In the genomic region with DNA sequence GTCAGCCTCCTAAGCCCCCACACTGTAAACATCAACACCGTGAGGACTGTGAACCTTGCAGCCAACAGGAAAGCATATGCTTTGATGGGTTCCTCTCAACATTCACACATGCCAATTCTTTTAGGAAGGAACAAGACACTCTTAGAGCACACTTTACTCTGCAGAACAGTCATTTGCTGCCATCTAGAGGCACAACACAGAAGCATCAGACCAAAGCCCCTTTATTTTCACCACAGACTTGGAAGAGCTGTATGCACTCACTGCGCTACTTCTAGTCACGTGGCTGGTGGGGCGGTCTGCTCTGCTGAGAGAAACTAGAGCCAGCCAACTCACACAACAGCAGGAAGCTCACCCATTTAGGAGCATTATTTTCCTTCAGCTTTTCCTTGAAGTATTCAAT, we compare ENCODE assay signal across 8 mouse cellular contexts. TPM values are rescaled to one million over a fixed set of nuclear protein-coding genes. Genes with fewer than 3 reads are reported as not detected.
DNase-seq lines count a peak whose midpoint lies in the region; ATAC-seq and TF ChIP-seq lines count a peak whose summit lies in the region.

No protein-coding gene starts in this region.

- no peaks in the 10 kb centered on the region for H3K27me3 ChIP-seq in heart, embryonic 13.5 days (replicated peaks)
- no peaks in the 10 kb centered on the region for H3K27me3 ChIP-seq in kidney, embryonic 15.5 days
- no peaks in the 10 kb centered on the region for H3K27me3 ChIP-seq in limb, embryonic 14.5 days (ENCODE audit: control insufficient read depth, insufficient read depth, low read length)
- H3K27me3 ChIP-seq in midbrain, embryonic 16.5 days (ENCODE audit: control insufficient read depth, insufficient read depth, low read depth, low read length) = no peaks in the 10 kb centered on the region
- H3K27me3 ChIP-seq in stomach, embryonic 16.5 days (ENCODE audit: control insufficient read depth, insufficient read depth, low read length) = no peaks in the 10 kb centered on the region

- no peak for TF ChIP-seq POLR2A in limb, embryonic 14.5 days (IDR thresholded peaks at IDR 0.05; ENCODE audit: borderline replicate concordance, extremely low read depth, insufficient read depth, insufficient read length)

- H3K4me3 ChIP-seq in heart, embryonic 13.5 days = no peak overlapping the region
- no peak overlapping the region for H3K4me3 ChIP-seq in kidney, embryonic 15.5 days (replicated peaks)
- no peak overlapping the region for H3K4me3 ChIP-seq in limb, embryonic 14.5 days (replicated peaks; ENCODE audit: low read length)
- H3K4me3 ChIP-seq in midbrain, embryonic 16.5 days (ENCODE audit: low read depth, low read length) = no peak overlapping the region
- H3K4me3 ChIP-seq in stomach, embryonic 16.5 days (replicated peaks; ENCODE audit: low read length) = no peak overlapping the region

- peak; percentile 82 for DNase-seq in CD4-positive, CD25-positive, alpha-beta regulatory T cell, adult 2 months (ENCODE audit: low read depth, low spot score)
- peak; percentile 94 for DNase-seq in brain, adult 2 months (ENCODE audit: low read depth, low spot score)
- DNase-seq in limb, embryonic 14.5 days (ENCODE audit: low spot score) = peak; percentile 80

- H3K36me3 ChIP-seq in heart, embryonic 13.5 days = peaks cover 40% of the 10 kb centered on the region
- H3K36me3 ChIP-seq in kidney, embryonic 15.5 days = peaks cover 45% of the 10 kb centered on the region
- peaks cover 32% of the 10 kb centered on the region for H3K36me3 ChIP-seq in limb, embryonic 14.5 days (ENCODE audit: control insufficient read depth, insufficient read depth, low read length)
- H3K36me3 ChIP-seq in midbrain, embryonic 16.5 days (ENCODE audit: control insufficient read depth, insufficient read depth, low read length) = peaks cover 10% of the 10 kb centered on the region; the same call in 1 of the 2 replicates
- H3K36me3 ChIP-seq in stomach, embryonic 16.5 days (ENCODE audit: control insufficient read depth, insufficient read depth, low read length) = 0 out of 2 replicates have a peak, but pooled peaks cover 4% of the 10 kb centered on the region

- peak overlapping the region; percentile 67 for H3K27ac ChIP-seq in heart, embryonic 13.5 days (replicated peaks)
- H3K27ac ChIP-seq in kidney, embryonic 15.5 days = peak overlapping the region; percentile 49; the same call in 1 of the 2 replicates
- H3K27ac ChIP-seq in limb, embryonic 14.5 days (replicated peaks; ENCODE audit: low read depth, low read length) = no peak overlapping the region
- no peak overlapping the region for H3K27ac ChIP-seq in midbrain, embryonic 16.5 days (ENCODE audit: low read length)
- no peak overlapping the region; the same call in 1 of the 2 replicates for H3K27ac ChIP-seq in stomach, embryonic 16.5 days (ENCODE audit: low read length)

- H3K9ac ChIP-seq in heart, embryonic 13.5 days = 0 out of 2 replicates have a peak overlapping the region, but pooled peaks have one; percentile 37
- H3K9ac ChIP-seq in kidney, embryonic 15.5 days = no peak overlapping the region
- H3K9ac ChIP-seq in limb, embryonic 14.5 days (ENCODE audit: low read depth, low read length, severe bottlenecking) = no peak overlapping the region
- H3K9ac ChIP-seq in midbrain, embryonic 16.5 days (ENCODE audit: low read depth, low read length) = no peak overlapping the region
- no peak overlapping the region for H3K9ac ChIP-seq in stomach, embryonic 16.5 days (ENCODE audit: low read length)

- no peaks in the 10 kb centered on the region for H3K9me3 ChIP-seq in heart, embryonic 13.5 days
- H3K9me3 ChIP-seq in kidney, embryonic 15.5 days (replicated peaks) = no peaks in the 10 kb centered on the region
- H3K9me3 ChIP-seq in limb, embryonic 14.5 days (ENCODE audit: control insufficient read depth, low read length) = no peaks in the 10 kb centered on the region
- no peaks in the 10 kb centered on the region for H3K9me3 ChIP-seq in midbrain, embryonic 16.5 days (replicated peaks; ENCODE audit: control insufficient read depth, low read length, poor library complexity, severe bottlenecking)
- no peaks in the 10 kb centered on the region for H3K9me3 ChIP-seq in stomach, embryonic 16.5 days (replicated peaks; ENCODE audit: control insufficient read depth, low read length)

- no peak overlapping the region for H3K4me2 ChIP-seq in heart, embryonic 13.5 days
- no peak overlapping the region for H3K4me2 ChIP-seq in kidney, embryonic 15.5 days
- H3K4me2 ChIP-seq in limb, embryonic 14.5 days (replicated peaks; ENCODE audit: low read depth, low read length, severe bottlenecking) = no peak overlapping the region
- no peak overlapping the region for H3K4me2 ChIP-seq in midbrain, embryonic 16.5 days (ENCODE audit: low read length)
- H3K4me2 ChIP-seq in stomach, embryonic 16.5 days (ENCODE audit: low read depth, low read length) = no peak overlapping the region

- H3K4me1 ChIP-seq in heart, embryonic 13.5 days = peaks cover 18% of the 10 kb centered on the region
- peaks cover 23% of the 10 kb centered on the region for H3K4me1 ChIP-seq in kidney, embryonic 15.5 days
- H3K4me1 ChIP-seq in limb, embryonic 14.5 days (ENCODE audit: control insufficient read depth, insufficient read depth, low read length) = 0 out of 2 replicates have a peak, but pooled peaks cover 3% of the 10 kb centered on the region
- H3K4me1 ChIP-seq in midbrain, embryonic 16.5 days (ENCODE audit: control insufficient read depth, insufficient read depth, low read length) = peaks cover 8% of the 10 kb centered on the region
- peaks cover 17% of the 10 kb centered on the region for H3K4me1 ChIP-seq in stomach, embryonic 16.5 days (ENCODE audit: control insufficient read depth, insufficient read depth, low read length)

- peak; percentile 79; the same call in 1 of the 2 replicates for ATAC-seq in erythroid progenitor cell, adult 5-6 weeks (replicated peaks; ENCODE audit: low FRiP score, poor library complexity, severe bottlenecking)
- ATAC-seq in heart, embryonic 13.5 days (ENCODE audit: extremely low read depth, insufficient number of reproducible peaks, low FRiP score, low TSS enrichment) = no peak; the same call in 1 of the 2 replicates
- peak; percentile 89 for ATAC-seq in kidney, embryonic 15.5 days (replicated peaks; ENCODE audit: low FRiP score)
- peak; percentile 85 for ATAC-seq in limb, embryonic 14.5 days (ENCODE audit: low FRiP score, low read depth)
- ATAC-seq in midbrain, embryonic 16.5 days = peak; percentile 91
- ATAC-seq in stomach, embryonic 16.5 days (ENCODE audit: insufficient read depth, low FRiP score) = peak; percentile 92; the same call in 1 of the 2 replicates

- 29% methylated on average over 4 of the region's 4 CpGs for WGBS in heart, embryonic 13.5 days
- 46% methylated on average over 4 of the region's 4 CpGs for WGBS in kidney, embryonic 15.5 days
- 39% methylated on average over 4 of the region's 4 CpGs for WGBS in limb, embryonic 14.5 days
- WGBS in midbrain, embryonic 16.5 days = 32% methylated on average over 4 of the region's 4 CpGs
- WGBS in stomach, embryonic 16.5 days = 37% methylated on average over 4 of the region's 4 CpGs

RNA-seq across cellular contexts. Expression of gene Mcmbp, which starts 15.5 kb away (rescaled TPM):
- 23.8 and 50.7 TPM in 2 replicates for total RNA-seq in erythroid progenitor cell, adult 5-6 weeks (2015; ENCODE audit: low replicate concordance)
- total RNA-seq in erythroid progenitor cell, adult 5-6 weeks (2017; ENCODE audit: low replicate concordance) = 11.9 and 15.3 TPM in 2 replicates
- polyA plus RNA-seq in heart, embryonic 13.5 days (2015; fragmentation: Nextera tagmentation; extraction: Ambion mirVana) = 37.7 and 39.8 TPM in 2 replicates
- 66.0 and 67.2 TPM in 2 replicates for polyA plus RNA-seq in kidney, embryonic 15.5 days (2015; fragmentation: Nextera tagmentation; extraction: Ambion mirVana)
- polyA plus RNA-seq in limb, embryonic 14.5 days (2012; rRNA removed) = 45.2 and 51.1 TPM in 2 replicates
- polyA plus RNA-seq in limb, embryonic 14.5 days (2014; fragmentation: Nextera tagmentation; extraction: Ambion mirVana) = 62.4 and 70.5 TPM in 2 replicates
- 43.9 and 50.4 TPM in 2 replicates for polyA plus RNA-seq in midbrain, embryonic 16.5 days (2015; fragmentation: Nextera tagmentation; extraction: Ambion mirVana)
- 44.4 and 46.3 TPM in 2 replicates for polyA plus RNA-seq in stomach, embryonic 16.5 days (2015; fragmentation: Nextera tagmentation; extraction: Ambion mirVana)

RNA-seq across cellular contexts. Expression of gene Sec23ip, which starts 20.0 kb away (rescaled TPM):
- 15.5 and 38.6 TPM in 2 replicates for total RNA-seq in erythroid progenitor cell, adult 5-6 weeks (2015; ENCODE audit: low replicate concordance)
- 23.8 and 26.3 TPM in 2 replicates for total RNA-seq in erythroid progenitor cell, adult 5-6 weeks (2017; ENCODE audit: low replicate concordance)
- 30.7 and 31.4 TPM in 2 replicates for polyA plus RNA-seq in heart, embryonic 13.5 days (2015; fragmentation: Nextera tagmentation; extraction: Ambion mirVana)
- polyA plus RNA-seq in kidney, embryonic 15.5 days (2015; fragmentation: Nextera tagmentation; extraction: Ambion mirVana) = 38.1 and 38.4 TPM in 2 replicates
- polyA plus RNA-seq in limb, embryonic 14.5 days (2012; rRNA removed) = 31.7 and 33.6 TPM in 2 replicates
- 37.0 and 37.8 TPM in 2 replicates for polyA plus RNA-seq in limb, embryonic 14.5 days (2014; fragmentation: Nextera tagmentation; extraction: Ambion mirVana)
- polyA plus RNA-seq in midbrain, embryonic 16.5 days (2015; fragmentation: Nextera tagmentation; extraction: Ambion mirVana) = 34.4 and 37.8 TPM in 2 replicates
- polyA plus RNA-seq in stomach, embryonic 16.5 days (2015; fragmentation: Nextera tagmentation; extraction: Ambion mirVana) = 34.5 and 34.8 TPM in 2 replicates

Comparison
In these comparisons a context has a peak if more than half of its experiments do, and no peak if none do; other contexts are left out.
1. H3K27ac ChIP-seq: peak in heart, embryonic 13.5 days (single experiment) and kidney, embryonic 15.5 days (single experiment); none in limb, embryonic 14.5 days (single experiment), midbrain, embryonic 16.5 days (single experiment) and stomach, embryonic 16.5 days (single experiment).
2. Peak in every context shown above with its lines, with median percentiles within 50 percentile points of each other: DNase-seq.